Mouse (Mus musculus) heart, embryonic 14.5 days (tissue): ENCODE results near the gene Mfsd1. TPM values are rescaled to one million over a fixed set of nuclear protein-coding genes. Genes with fewer than 3 reads are reported as not detected.

Experiments used
- ATAC-seq: fragments of 200-750 bp; cut with Nextera tagmentation; 2 replicates; pipeline ENCODE4 v1.8.0; 2017; ENCODE audit warnings: low read depth, moderate TSS enrichment; ENCODE audit not compliant: insufficient number of reproducible peaks, insufficient read depth, low FRiP score
- H3K27ac ChIP-seq, 2 experiments: fragments of 200-500 bp in 1 of 2; fragments of 300-500 bp in 1 of 2; sonication (generic) in 1 of 2; replicated peaks in 1 of 2; 2 replicates each; pipeline ENCODE4 v1.5.1; 2012 to 2014; ENCODE audit warnings: low read depth in 2 of 2, low read length in 2 of 2, control low read depth in 1 of 2, mild to moderate bottlenecking in 1 of 2, mixed read lengths in 1 of 2; ENCODE audit not compliant: control insufficient read depth in 1 of 2, insufficient read depth in 1 of 2
- H3K27me3 ChIP-seq: fragments of 300-500 bp; sonication (generic); 2 replicates; pipeline ENCODE4 v1.6.1; 2014; ENCODE audit warnings: mild to moderate bottlenecking, low read length, control low read depth; ENCODE audit not compliant: control insufficient read depth, insufficient read depth
- H3K36me3 ChIP-seq: fragments of 300-500 bp; sonication (generic); 2 replicates; pipeline ENCODE4 v1.6.1; 2014; ENCODE audit warnings: mild to moderate bottlenecking, control low read depth, low read length, mixed read lengths; ENCODE audit not compliant: control insufficient read depth, insufficient read depth
- H3K4me1 ChIP-seq, 2 experiments: fragments of 200-500 bp in 1 of 2; fragments of 300-500 bp in 1 of 2; sonication (generic) in 1 of 2; 2 replicates each; pipeline ENCODE4 v1.6.1; 2012 to 2014; ENCODE audit warnings: low read length in 2 of 2, control low read depth in 1 of 2, mixed read lengths in 1 of 2; ENCODE audit not compliant: control insufficient read depth in 2 of 2, insufficient read depth in 2 of 2
- H3K4me2 ChIP-seq: fragments of 300-500 bp; sonication (generic); 2 replicates; pipeline ENCODE4 v1.6.1; 2014; ENCODE audit warnings: mild to moderate bottlenecking, low read length
- H3K4me3 ChIP-seq, 2 experiments: fragments of 200-500 bp in 1 of 2; fragments of 300-500 bp in 1 of 2; sonication (generic) in 1 of 2; 2 replicates each; pipeline ENCODE4 v1.5.1; 2012 to 2014; ENCODE audit warnings: low read length in 2 of 2, mild to moderate bottlenecking in 2 of 2, control low read depth in 1 of 2, low read depth in 1 of 2, moderate library complexity in 1 of 2; ENCODE audit not compliant: control insufficient read depth in 1 of 2, insufficient read depth in 1 of 2
- H3K9ac ChIP-seq: fragments of 300-500 bp; sonication (generic); 2 replicates; pipeline ENCODE4 v1.6.1; 2014; ENCODE audit warnings: mild to moderate bottlenecking, low read length
- H3K9me3 ChIP-seq: fragments of 300-500 bp; sonication (generic); 2 replicates; pipeline ENCODE4 v1.6.1; 2016; ENCODE audit warnings: low read length, control low read depth; ENCODE audit not compliant: control insufficient read depth
- WGBS: fragments of 180-500 bp; shearing (Covaris S2); extraction: QIAGEN DNeasy Blood & Tissue Kit; methylation state at CpG from one replicate; pipeline ENCODE4 v1.1.7; 2014; 5-methylcytosine and 5-hydroxymethylcytosine counted together
- polyA plus RNA-seq: library from polyadenylated mRNA; unstranded; fragments of >200 nt; fragmentation: Nextera tagmentation; extraction: Ambion mirVana; gene quantifications from 2 replicates; pipeline ENCODE4 v1.2.1, GENCODE M21; 2014

Gene Mfsd1
- polyA plus RNA-seq, 1 experiment from 2014 or later = 46.2 TPM

DNA sequence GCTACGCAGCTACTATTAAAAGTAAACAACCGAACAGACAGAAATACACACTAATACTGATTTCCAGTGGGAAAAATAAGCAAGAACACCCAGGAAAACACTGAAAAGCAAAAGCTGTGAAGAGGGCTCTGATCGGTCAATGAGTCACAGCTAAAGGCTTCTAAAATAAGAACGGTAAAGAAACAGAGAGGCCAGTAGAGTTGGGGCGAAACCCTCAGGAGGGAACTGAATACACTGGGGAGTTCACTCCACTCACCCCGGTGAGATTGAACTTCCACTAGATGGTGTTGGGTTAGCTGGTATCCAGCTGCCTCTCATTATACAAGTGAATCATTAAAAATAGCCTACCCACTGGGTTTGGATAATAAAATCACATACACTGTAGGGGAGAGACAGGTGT is 5.8 kb upstream of the Mfsd1 start:
- no peak for ATAC-seq
- 80% methylated on average over 6 of the region's 6 CpGs for WGBS

GRCm38 (mm10) chr3:67583125-67583845 is 744 bp downstream of the Mfsd1 start:
- Histone ChIP-seq H3K9ac (peak overlapping the region; percentile 76), H3K9me3 (no peaks in the 10 kb centered on the region), H3K27me3 (no peaks in the 10 kb centered on the region), H3K36me3 (peaks cover 30% of the 10 kb centered on the region), H3K27ac (peak overlapping the region in 1 of 2 experiments; percentile 58; a peak in 1 of 4 replicates), H3K4me2 (peak overlapping the region; percentile 73), H3K4me1 (peaks cover 2 to 6% of the 10 kb centered on the region in 2 experiments; a peak in 2 of 4 replicates), H3K4me3 (peak overlapping the region; percentile 73 to 77)
- WGBS = 14% methylated on average over 16 of the region's 16 CpGs
- no peak; the same call in 1 of the 2 replicates for ATAC-seq

More for the DNA sequence above, 5.8 kb upstream of the Mfsd1 start:
- Histone ChIP-seq H3K27ac (no peak overlapping the region), H3K9me3 (no peaks in the 10 kb centered on the region), H3K27me3 (0 out of 2 replicates have a peak, but pooled peaks cover 6% of the 10 kb centered on the region), H3K4me3 (no peak overlapping the region), H3K4me2 (no peak overlapping the region), H3K4me1 (no peaks in the 10 kb centered on the region), H3K36me3 (no peaks in the 10 kb centered on the region), H3K9ac (no peak overlapping the region)

DNA sequence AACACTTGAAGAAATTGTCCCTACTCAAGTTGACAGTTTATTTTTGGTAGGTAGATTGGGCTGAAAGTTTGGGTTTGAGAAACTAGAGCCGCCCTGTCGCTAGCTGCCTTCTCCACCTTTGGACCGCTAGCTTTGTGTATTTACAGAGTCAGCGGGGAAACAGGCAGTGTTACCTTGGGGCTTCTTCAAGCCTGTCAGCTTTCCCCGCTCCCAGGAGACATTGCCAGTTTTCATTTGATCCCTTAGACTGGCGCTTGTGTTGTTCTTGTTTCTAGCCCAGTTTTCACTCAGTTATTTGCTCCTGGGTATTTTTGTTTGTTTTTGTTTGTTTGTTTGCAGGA is 1.3 kb downstream of the Mfsd1 start:
- WGBS = 76% methylated on average over 6 of the region's 6 CpGs

DNA sequence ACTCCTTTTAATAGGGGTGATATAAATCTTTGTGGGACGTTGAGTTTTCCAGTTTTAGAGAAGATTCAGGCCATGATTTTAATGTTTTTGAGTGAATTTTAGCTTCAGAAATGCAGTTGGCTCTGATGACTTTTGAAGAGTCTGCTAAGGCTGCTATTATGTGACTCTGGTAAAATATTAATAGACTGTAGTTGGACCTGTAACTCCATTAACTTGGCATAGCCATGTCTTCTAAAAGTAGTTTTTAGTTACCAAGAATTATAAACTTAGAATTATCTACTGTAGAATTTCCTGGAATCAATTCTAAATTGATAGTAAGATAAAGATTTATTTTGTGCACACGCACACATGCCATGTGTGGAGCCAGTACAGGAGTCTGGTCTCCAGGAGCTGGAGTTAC is 4.0 kb downstream of the Mfsd1 start:
- Histone ChIP-seq H3K4me3 (no peak overlapping the region), H3K9ac (no peak overlapping the region), H3K27ac (no peak overlapping the region), H3K36me3 (peaks cover 61% of the 10 kb centered on the region), H3K9me3 (no peaks in the 10 kb centered on the region), H3K4me1 (peaks cover 2 to 6% of the 10 kb centered on the region in 2 experiments; a peak in 2 of 4 replicates), H3K4me2 (no peak overlapping the region), H3K27me3 (no peaks in the 10 kb centered on the region)
- no peak for ATAC-seq
- WGBS = 88% methylated on average over 2 of the region's 2 CpGs

More for the DNA sequence above, 1.3 kb downstream of the Mfsd1 start:
- H3K27me3 ChIP-seq = no peaks in the 10 kb centered on the region
- H3K9ac ChIP-seq = peak overlapping the region; percentile 76; the same call in 1 of the 2 replicates
- peaks cover 34% of the 10 kb centered on the region for H3K36me3 ChIP-seq
- ATAC-seq = no peak
- H3K4me2 ChIP-seq = peak overlapping the region; percentile 73
- no peak overlapping the region for H3K27ac ChIP-seq
- H3K4me1 ChIP-seq = peaks cover 2 to 6% of the 10 kb centered on the region in 2 experiments; a peak in 2 of 4 replicates
- no peaks in the 10 kb centered on the region for H3K9me3 ChIP-seq
- H3K4me3 ChIP-seq = no peak overlapping the region

DNA sequence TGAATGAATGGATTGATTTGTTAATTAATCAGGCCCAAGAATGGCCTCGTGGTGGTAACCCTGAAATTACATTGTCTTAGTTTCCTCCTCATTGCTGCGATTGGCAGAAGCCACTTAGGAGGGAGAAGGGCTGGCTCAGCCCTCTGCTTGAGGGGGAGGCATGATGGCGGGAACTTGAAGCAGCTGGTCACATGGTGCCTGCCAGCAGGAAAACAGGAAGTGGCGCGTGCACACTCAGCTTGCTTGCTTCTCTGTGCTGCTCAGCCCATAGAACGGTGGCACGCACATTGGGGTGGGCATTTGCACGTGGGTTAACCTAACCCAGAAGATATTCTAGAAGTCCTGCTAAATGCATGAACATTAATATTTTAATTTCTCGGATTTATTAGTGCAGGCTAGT is 4.9 kb downstream of the Mfsd1 start:
- H3K4me2 ChIP-seq = no peak overlapping the region
- no peak overlapping the region for H3K27ac ChIP-seq
- WGBS = 77% methylated on average over 9 of the region's 9 CpGs
- no peaks in the 10 kb centered on the region for H3K27me3 ChIP-seq
- H3K9ac ChIP-seq = no peak overlapping the region
- no peak overlapping the region for H3K4me3 ChIP-seq
- ATAC-seq = no peak
- peaks cover 69% of the 10 kb centered on the region for H3K36me3 ChIP-seq
- peaks cover 2 to 6% of the 10 kb centered on the region in 2 experiments; a peak in 2 of 4 replicates for H3K4me1 ChIP-seq
- H3K9me3 ChIP-seq = no peaks in the 10 kb centered on the region

DNA sequence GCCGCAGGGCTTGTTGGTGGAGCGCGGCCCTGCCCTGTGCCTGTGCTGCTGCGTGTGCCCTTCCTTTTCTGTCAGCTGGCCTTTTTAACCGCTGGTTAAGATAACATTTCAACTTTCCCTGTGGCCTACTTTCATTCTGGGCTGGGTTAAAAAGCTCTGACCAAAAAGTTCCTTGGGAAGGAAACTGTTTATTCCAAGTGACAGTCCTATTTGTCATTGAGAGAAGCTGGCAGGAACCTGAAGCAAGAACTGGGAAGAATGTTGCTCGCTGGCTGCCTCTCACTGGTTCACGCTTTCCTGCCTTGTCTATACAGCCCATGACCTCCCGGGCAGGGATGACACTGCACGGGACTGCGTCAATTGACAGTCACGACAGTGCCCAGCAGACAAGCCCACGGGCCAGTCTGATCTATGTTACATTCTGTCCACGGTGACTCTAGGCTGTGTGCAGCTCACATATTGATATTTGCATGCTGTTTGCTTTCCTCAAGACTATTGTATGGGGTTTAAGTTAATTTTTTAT is 19.1 kb downstream of the Mfsd1 start:
- Histone ChIP-seq H3K4me1 (no peaks in the 10 kb centered on the region), H3K9me3 (no peaks in the 10 kb centered on the region), H3K4me3 (no peak overlapping the region), H3K27me3 (no peaks in the 10 kb centered on the region), H3K4me2 (no peak overlapping the region), H3K27ac (no peak overlapping the region), H3K9ac (no peak overlapping the region), H3K36me3 (peaks cover 66% of the 10 kb centered on the region)
- WGBS = 89% methylated on average over 13 of the region's 13 CpGs
- no peak for ATAC-seq

- Histone ChIP-seq H3K27ac (no peak overlapping the region), H3K27me3 (no peaks in the 10 kb centered on the region), H3K4me3 (no peak overlapping the region), H3K9ac (no peak overlapping the region), H3K4me1 (no peaks in the 10 kb centered on the region), H3K9me3 (no peaks in the 10 kb centered on the region), H3K4me2 (no peak overlapping the region), H3K36me3 (no peaks in the 10 kb centered on the region)
- no peak for ATAC-seq
These were observed 35.7 kb downstream of the Mfsd1 start for GRCm38 (mm10) chr3:67618222-67618621.
